Mouse (Mus musculus) hindbrain, embryonic 11.5 days (tissue): ENCODE results near the gene Arhgdib. TPM values are rescaled to one million over a fixed set of nuclear protein-coding genes. Genes with fewer than 3 reads are reported as not detected.

Experiments used
- ATAC-seq: fragments of 200-750 bp; cut with Nextera tagmentation; 2 replicates; pipeline ENCODE4 v1.8.0; 2017; ENCODE audit warnings: mild to moderate bottlenecking, moderate TSS enrichment, moderate library complexity; ENCODE audit not compliant: low FRiP score
- DNase-seq: peaks from one replicate; pipeline ENCODE4 v3.0.0-alpha.2; 2015; ENCODE audit warnings: low spot score
- H3K27ac ChIP-seq: fragments of 300-500 bp; sonication (generic); 2 replicates; pipeline ENCODE4 v1.5.1; 2014; ENCODE audit warnings: mild to moderate bottlenecking, low read depth, low read length
- H3K27me3 ChIP-seq: fragments of 300-500 bp; sonication (generic); 2 replicates; pipeline ENCODE4 v1.6.1; 2014; ENCODE audit warnings: mild to moderate bottlenecking, low read length, moderate library complexity, mixed read lengths; ENCODE audit not compliant: control insufficient read depth, insufficient read depth
- H3K36me3 ChIP-seq: fragments of 300-500 bp; sonication (generic); 2 replicates; pipeline ENCODE4 v1.6.1; 2014; ENCODE audit warnings: mild to moderate bottlenecking, low read length, moderate library complexity, mixed read lengths; ENCODE audit not compliant: control insufficient read depth, insufficient read depth
- H3K4me1 ChIP-seq: fragments of 300-500 bp; sonication (generic); replicated peaks from 2 replicates; pipeline ENCODE4 v1.6.1; 2014; ENCODE audit warnings: low read length, mixed read lengths; ENCODE audit not compliant: control insufficient read depth, insufficient read depth
- H3K4me2 ChIP-seq: fragments of 300-500 bp; sonication (generic); replicated peaks from 2 replicates; pipeline ENCODE4 v1.6.1; 2014; ENCODE audit warnings: mild to moderate bottlenecking, low read depth, low read length
- H3K4me3 ChIP-seq: fragments of 300-500 bp; sonication (generic); 2 replicates; pipeline ENCODE4 v1.5.1; 2014; ENCODE audit warnings: low read depth, low read length
- H3K9ac ChIP-seq: fragments of 300-500 bp; sonication (generic); 2 replicates; pipeline ENCODE4 v1.6.1; 2014; ENCODE audit warnings: low read depth, low read length
- H3K9me3 ChIP-seq: fragments of 300-500 bp; sonication (generic); 2 replicates; pipeline ENCODE4 v1.6.1; 2016; ENCODE audit warnings: low read length; ENCODE audit not compliant: control insufficient read depth
- WGBS: fragments of 180-500 bp; shearing (Covaris S2); extraction: QIAGEN DNeasy Blood & Tissue Kit; methylation state at CpG from one replicate; pipeline ENCODE4 v1.1.7; 2014; 5-methylcytosine and 5-hydroxymethylcytosine counted together
- polyA plus RNA-seq: library from polyadenylated mRNA; unstranded; fragments of >200 nt; fragmentation: Nextera tagmentation; extraction: Ambion mirVana; gene quantifications from 2 replicates; pipeline ENCODE4 v1.2.1, GENCODE M21; 2014

The Arhgdib gene
- polyA plus RNA-seq, 1 experiment from 2014 or later, result 37.3 TPM

GRCm38 (mm10) chr6:136875670-136876069 lies 66.0 kb downstream of the Arhgdib start, which contains the start of gene Mgp:
TSS of gene Mgp (minus strand) at chr6:136875823.
- H3K9me3 ChIP-seq, result no peaks in the 10 kb centered on the region
- H3K27me3 ChIP-seq, result no peaks in the 10 kb centered on the region
- H3K36me3 ChIP-seq, result no peaks in the 10 kb centered on the region
- no peaks in the 10 kb centered on the region for H3K4me1 ChIP-seq
- no peak within 1 kb of the TSS for H3K9ac ChIP-seq
- ATAC-seq (no peak), DNase-seq (no peak)
- 53% methylated on average over 9 of the region's 9 CpGs for WGBS
- no peak within 1 kb of the TSS for H3K4me2 ChIP-seq
- no peak within 1 kb of the TSS for H3K4me3 ChIP-seq
- no peak within 1 kb of the TSS for H3K27ac ChIP-seq

DNA sequence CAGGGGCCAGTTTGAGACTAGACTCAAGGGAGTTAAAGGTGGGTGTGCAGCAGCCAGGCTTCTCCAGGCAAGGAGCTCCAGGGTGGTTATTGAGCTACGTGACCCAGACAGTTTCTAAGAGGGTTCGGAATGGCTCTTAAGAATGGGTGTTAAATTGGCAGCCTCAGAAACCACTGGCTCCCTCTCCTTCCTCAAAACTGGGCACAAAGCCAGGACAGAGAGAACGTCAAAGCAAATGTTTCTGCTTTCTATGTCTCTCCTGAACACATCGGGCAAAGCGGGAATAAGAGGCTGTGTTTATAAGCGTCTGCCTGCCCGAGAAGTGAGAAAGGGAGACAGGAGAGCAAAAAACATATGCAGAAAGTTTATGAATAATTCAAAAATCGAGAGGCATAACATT lies 67.1 kb downstream of the Arhgdib start:
- WGBS, result 83% methylated on average over 8 of the region's 8 CpGs
- Histone ChIP-seq H3K27me3 (no peaks in the 10 kb centered on the region), H3K4me3 (no peak overlapping the region), H3K27ac (no peak overlapping the region), H3K4me2 (no peak overlapping the region), H3K9ac (no peak overlapping the region), H3K4me1 (no peaks in the 10 kb centered on the region), H3K36me3 (no peaks in the 10 kb centered on the region), H3K9me3 (no peaks in the 10 kb centered on the region)
- DNase-seq (no peak), ATAC-seq (no peak)

Other genes with a start within 250 kb of the Arhgdib start
- 0.24 TPM in 1 of 2 replicates, not detected in the other for gene Gucy2c, start 160.1 kb downstream of the Arhgdib start, polyA plus RNA-seq
- gene Hist4h4, start 137.5 kb downstream of the Arhgdib start, polyA plus RNA-seq, result 0.69 and 0.95 TPM in 2 replicates
- gene H2afj, start 133.7 kb downstream of the Arhgdib start, polyA plus RNA-seq, result 100 and 105 TPM in 2 replicates
- gene BC049715, start 114.3 kb downstream of the Arhgdib start, polyA plus RNA-seq, result 0.90 and 2.3 TPM in 2 replicates
- 116 and 130 TPM in 2 replicates for gene Wbp11, start 113.7 kb downstream of the Arhgdib start, polyA plus RNA-seq
- gene Smco3, start 106.4 kb downstream of the Arhgdib start, polyA plus RNA-seq, result 0.63 TPM in 1 of 2 replicates, not detected in the other
- gene Art4, start 84.2 kb downstream of the Arhgdib start, polyA plus RNA-seq, result 0.52 and 0.90 TPM in 2 replicates
- 4.7 and 8.3 TPM in 2 replicates for gene Mgp, start 66.1 kb downstream of the Arhgdib start, polyA plus RNA-seq
- 0.34 TPM in 1 of 2 replicates, not detected in the other for gene Erp27, start 19.7 kb downstream of the Arhgdib start, polyA plus RNA-seq
- gene Pde6h, start 18.1 kb downstream of the Arhgdib start, polyA plus RNA-seq, result not detected in 2 replicates
- gene Rerg, start 228.6 kb upstream of the Arhgdib start, polyA plus RNA-seq, result 1.9 and 2.2 TPM in 2 replicates